Mouse (Mus musculus) bone marrow, adult 2 months (tissue): ENCODE data around the gene Olfr462.

Source experiments
- CTCF ChIP-seq: fragments of 200-500 bp; IDR thresholded peaks from 2 replicates; pipeline ENCODE4 v1.5.1; 2011; ENCODE audit warnings: low read length, control low read depth; ENCODE audit not compliant: control insufficient read depth, insufficient read depth
- POLR2A ChIP-seq: fragments of 200-500 bp; IDR thresholded peaks from 2 replicates; pipeline ENCODE4 v1.6.1; 2011; ENCODE audit warnings: low read depth, mild to moderate bottlenecking, control low read depth, low read length, borderline replicate concordance; ENCODE audit not compliant: control insufficient read depth

DNA sequence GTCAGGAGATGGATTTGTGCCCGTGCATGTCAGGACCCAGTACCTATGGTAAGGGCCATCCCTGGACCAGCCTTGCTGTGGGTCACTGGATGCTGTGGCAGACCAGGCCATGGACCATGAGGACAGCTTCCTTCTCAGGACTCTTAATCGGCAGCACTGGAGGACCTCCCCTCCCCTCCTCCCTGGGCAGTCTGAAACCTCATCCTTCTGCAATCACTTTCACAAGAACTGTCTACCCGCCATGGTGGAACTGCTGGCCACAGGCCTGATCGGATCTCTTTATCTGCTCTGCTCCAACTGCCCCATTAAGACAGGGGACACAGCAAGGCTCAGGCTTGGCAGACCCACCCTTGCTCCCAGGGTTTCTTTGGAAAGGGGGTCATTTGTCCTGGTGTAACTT lies 10.4 kb downstream of the Olfr462 start:
- no peak for TF ChIP-seq CTCF
- TF ChIP-seq POLR2A, result no peak
